Mouse (Mus musculus): ENCODE measurements around the gene Nup107. TPM values are rescaled to one million over a fixed set of nuclear protein-coding genes. Genes with fewer than 3 reads are reported as not detected.

Gene Nup107
- total and polyA plus RNA-seq, 3 experiments: 47.7 to 97.0 (median 82.0) TPM

DNA sequence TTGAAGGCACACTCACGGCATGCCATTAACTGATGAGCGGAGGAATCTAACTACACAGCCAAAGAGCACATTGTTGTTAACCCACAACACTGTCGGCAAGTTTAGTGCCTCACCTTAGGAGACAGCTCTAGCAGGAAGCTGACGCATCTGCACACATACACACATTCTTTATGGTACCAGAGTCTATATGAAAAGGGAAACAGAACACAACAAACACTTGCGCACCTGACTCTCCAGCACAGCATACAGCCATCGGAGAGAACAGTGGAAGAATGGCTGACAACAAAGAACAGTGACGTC, 24.4 kb downstream of the Nup107 start:
- Histone ChIP-seq H3K9ac (ENCODE audit: insufficient read depth, low read depth) (no peak overlapping the region), H3K36me3 (replicated peaks in 1 of 2; ENCODE audit: control insufficient read depth in 1 of 2, insufficient read depth in 1 of 2, low read length in 1 of 2) (peaks cover 68 to 84% of the 10 kb centered on the region in 2 experiments), H3K4me3 (replicated peaks in 1 of 3; ENCODE audit: low read depth in 2 of 3, low read length in 2 of 3, poor library complexity in 1 of 3) (no peak overlapping the region), H3K27me3 (replicated peaks) (no peaks in the 10 kb centered on the region), H3K9me3 (replicated peaks; ENCODE audit: low read length) (no peaks in the 10 kb centered on the region), H3K27ac (ENCODE audit: insufficient read depth, low read depth) (no peak overlapping the region), H3K4me1 (ENCODE audit: control insufficient read depth in 1 of 2, insufficient read depth in 2 of 2) (no peaks in the 10 kb centered on the region), H3K4me2 (ENCODE audit: insufficient read depth, low read depth, poor library complexity, severe bottlenecking) (no peak overlapping the region), H3K79me2 (replicated peaks; ENCODE audit: control insufficient read depth, extremely low read depth, insufficient read depth, poor library complexity, severe bottlenecking) (no peaks in the 10 kb centered on the region)
- in situ Hi-C loops (cut with MboI; ENCODE audit: low pct_ligation_motif_present, low pct_unique_long_range_greater_than_20kb, low sequenced_read_pairs): no loop called here
- no peak for TF ChIP-seq IRF4 (IDR thresholded peaks at IDR 0.05; ENCODE audit: low read depth, low read length)
- no peak for DNase-seq (ENCODE audit: extremely low read depth)
- dilution Hi-C loops (cut with MboI; ENCODE audit: extremely low pct_ligation_motif_present, extremely low pct_unique_long_range_greater_than_20kb, low sequenced_read_pairs): no loop called here

- H3K4me1 ChIP-seq (ENCODE audit: control insufficient read depth in 1 of 2, insufficient read depth in 2 of 2): no peaks in the 10 kb centered on the region
- no peaks in the 10 kb centered on the region for H3K9me3 ChIP-seq (replicated peaks; ENCODE audit: low read length)
- no peaks in the 10 kb centered on the region for H3K79me2 ChIP-seq (replicated peaks; ENCODE audit: control insufficient read depth, extremely low read depth, insufficient read depth, poor library complexity, severe bottlenecking)
- no peak overlapping the region for H3K9ac ChIP-seq (ENCODE audit: insufficient read depth, low read depth)
- H3K27ac ChIP-seq (ENCODE audit: insufficient read depth, low read depth): no peak overlapping the region
- H3K27me3 ChIP-seq (replicated peaks): no peaks in the 10 kb centered on the region
- no peak for TF ChIP-seq IRF4 (IDR thresholded peaks at IDR 0.05; ENCODE audit: low read depth, low read length)
- TF ChIP-seq JUND (conservative IDR thresholded peaks at IDR 0.05; ENCODE audit: low read depth, low read length): no peak
- TF ChIP-seq POLR2AphosphoS2 (IDR thresholded peaks at IDR 0.05; ENCODE audit: low read depth, low read length): no peak
- no peak overlapping the region for H3K4me2 ChIP-seq (ENCODE audit: insufficient read depth, low read depth, poor library complexity, severe bottlenecking)
- no peak overlapping the region for H3K4me3 ChIP-seq (replicated peaks in 1 of 3; ENCODE audit: low read depth in 2 of 3, low read length in 2 of 3, poor library complexity in 1 of 3)
- dilution Hi-C loops (cut with MboI; ENCODE audit: extremely low pct_ligation_motif_present, extremely low pct_unique_long_range_greater_than_20kb, low sequenced_read_pairs) (no loop called here), in situ Hi-C loops (cut with MboI; ENCODE audit: low pct_ligation_motif_present, low pct_unique_long_range_greater_than_20kb, low sequenced_read_pairs) (no loop called here)
- peaks cover 66 to 82% of the 10 kb centered on the region in 2 experiments for H3K36me3 ChIP-seq (replicated peaks in 1 of 2; ENCODE audit: control insufficient read depth in 1 of 2, insufficient read depth in 1 of 2, low read length in 1 of 2)
- no peak for DNase-seq (ENCODE audit: extremely low read depth)
Observed at GRCm38 (mm10) chr10:117767286-117768140, 25.0 kb downstream of the Nup107 start.

DNA sequence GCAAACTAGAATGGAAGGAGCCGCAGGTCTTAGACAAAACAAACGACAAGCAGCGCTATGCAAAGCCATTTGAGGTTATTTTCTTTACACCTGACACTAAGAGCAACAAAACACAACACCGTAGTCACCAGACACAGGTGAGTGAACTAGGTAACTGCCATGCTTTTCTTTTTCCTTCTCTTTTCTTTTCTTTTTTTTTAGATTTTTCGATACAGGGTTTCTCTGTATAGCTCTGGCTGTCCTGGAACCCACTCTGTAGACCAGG, 25.7 kb downstream of the Nup107 start:
- in situ Hi-C loops (cut with MboI; ENCODE audit: low pct_ligation_motif_present, low pct_unique_long_range_greater_than_20kb, low sequenced_read_pairs): no loop called here

More for the DNA sequence above, 25.7 kb downstream of the Nup107 start:
- dilution Hi-C loops (cut with MboI; ENCODE audit: extremely low pct_ligation_motif_present, extremely low pct_unique_long_range_greater_than_20kb, low sequenced_read_pairs): no loop called here
- Histone ChIP-seq H3K27me3 (replicated peaks) (no peaks in the 10 kb centered on the region), H3K79me2 (replicated peaks; ENCODE audit: control insufficient read depth, extremely low read depth, insufficient read depth, poor library complexity, severe bottlenecking) (no peaks in the 10 kb centered on the region), H3K4me3 (replicated peaks in 1 of 3; ENCODE audit: low read depth in 2 of 3, low read length in 2 of 3, poor library complexity in 1 of 3) (no peak overlapping the region), H3K36me3 (replicated peaks in 1 of 2; ENCODE audit: control insufficient read depth in 1 of 2, insufficient read depth in 1 of 2, low read length in 1 of 2) (peaks cover 65 to 84% of the 10 kb centered on the region in 2 experiments), H3K9ac (ENCODE audit: insufficient read depth, low read depth) (no peak overlapping the region), H3K4me2 (ENCODE audit: insufficient read depth, low read depth, poor library complexity, severe bottlenecking) (no peak overlapping the region), H3K9me3 (replicated peaks; ENCODE audit: low read length) (no peaks in the 10 kb centered on the region), H3K4me1 (ENCODE audit: control insufficient read depth in 1 of 2, insufficient read depth in 2 of 2) (no peaks in the 10 kb centered on the region), H3K27ac (ENCODE audit: insufficient read depth, low read depth) (no peak overlapping the region)
- no peak for TF ChIP-seq ZNF384 (IDR thresholded peaks at IDR 0.05; ENCODE audit: low read depth, low read length)
- TF ChIP-seq MYC (IDR thresholded peaks at IDR 0.05; ENCODE audit: low read depth, low read length): no peak
- no peak for TF ChIP-seq KAT2A (IDR thresholded peaks at IDR 0.05; ENCODE audit: insufficient replicate concordance, low read length)
- TF ChIP-seq USF2 (conservative IDR thresholded peaks at IDR 0.05; ENCODE audit: low read depth, low read length): no peak
- TF ChIP-seq POLR2A (IDR thresholded peaks at IDR 0.05; ENCODE audit: low read depth, low read length): no peak
- TF ChIP-seq UBTF (IDR thresholded peaks at IDR 0.05; ENCODE audit: low read depth, low read length): no peak
- no peak for TF ChIP-seq MAZ (IDR thresholded peaks at IDR 0.05; ENCODE audit: low read depth, low read length)
- TF ChIP-seq TCF12 (IDR thresholded peaks at IDR 0.05; ENCODE audit: low read depth, low read length): no peak
- TF ChIP-seq NELFE (IDR thresholded peaks at IDR 0.05; ENCODE audit: low read depth, low read length): no peak
- TF ChIP-seq RAD21 (IDR thresholded peaks at IDR 0.05; ENCODE audit: low read depth, low read length): no peak
- TF ChIP-seq ZMIZ1 (IDR thresholded peaks at IDR 0.05; ENCODE audit: low read depth, low read length): no peak
- no peak for TF ChIP-seq CHD2 (IDR thresholded peaks at IDR 0.05; ENCODE audit: low read length)
- no peak for TF ChIP-seq ETS1 (conservative IDR thresholded peaks at IDR 0.05; ENCODE audit: low read depth, low read length)
- no peak for TF ChIP-seq JUND (conservative IDR thresholded peaks at IDR 0.05; ENCODE audit: low read depth, low read length)
- DNase-seq (ENCODE audit: extremely low read depth): no peak

Measured in CH12.LX (cell line).